Mouse (Mus musculus) testis, adult 2 months (tissue): ENCODE measurements around the gene Fpgt. TPM values are rescaled to one million over a fixed set of nuclear protein-coding genes. Genes with fewer than 3 reads are reported as not detected.

Experiments
- H3K27ac ChIP-seq: fragments of 200-500 bp; 2 replicates; pipeline ENCODE4 v1.5.1; 2012; ENCODE audit warnings: low read depth, low read length; ENCODE audit not compliant: control insufficient read depth, insufficient read depth
- H3K27me3 ChIP-seq: fragments of 200-500 bp; 2 replicates; pipeline ENCODE4 v1.6.1; 2012; ENCODE audit warnings: mild to moderate bottlenecking, low read length, moderate library complexity; ENCODE audit not compliant: control insufficient read depth, insufficient read depth
- H3K36me3 ChIP-seq: fragments of 200-500 bp; 2 replicates; pipeline ENCODE4 v1.6.1; 2012; ENCODE audit warnings: mild to moderate bottlenecking, low read length; ENCODE audit not compliant: control insufficient read depth, insufficient read depth
- H3K4me1 ChIP-seq: fragments of 200-500 bp; 2 replicates; pipeline ENCODE4 v1.6.1; 2012; ENCODE audit warnings: low read length; ENCODE audit not compliant: control insufficient read depth, insufficient read depth
- H3K4me3 ChIP-seq: fragments of 200-500 bp; 2 replicates; pipeline ENCODE4 v1.5.1; 2012; ENCODE audit warnings: low read depth, mild to moderate bottlenecking, low read length, moderate library complexity, mixed read lengths; ENCODE audit not compliant: control insufficient read depth
- CTCF ChIP-seq: fragments of 200-500 bp; IDR thresholded peaks from 2 replicates; pipeline ENCODE4 v1.5.1; 2012; ENCODE audit warnings: low read depth, mild to moderate bottlenecking, inconsistent platforms, low read length, moderate library complexity; ENCODE audit not compliant: control insufficient read depth, insufficient read depth, insufficient replicate concordance
- POLR2A ChIP-seq: fragments of 200-500 bp; IDR thresholded peaks from 2 replicates; pipeline ENCODE4 v1.6.1; 2012; ENCODE audit warnings: low read depth, mild to moderate bottlenecking, inconsistent platforms, low read length, moderate library complexity; ENCODE audit not compliant: control insufficient read depth
- polyA plus RNA-seq: library from polyadenylated mRNA; depleted of rRNA; stranded (reverse); fragments of >200 nt; gene quantifications from 2 replicates; pipeline ENCODE4 v1.2.3, GENCODE M21; 2012

The Fpgt gene
- polyA plus RNA-seq, 1 experiment: 12.5 TPM

DNA sequence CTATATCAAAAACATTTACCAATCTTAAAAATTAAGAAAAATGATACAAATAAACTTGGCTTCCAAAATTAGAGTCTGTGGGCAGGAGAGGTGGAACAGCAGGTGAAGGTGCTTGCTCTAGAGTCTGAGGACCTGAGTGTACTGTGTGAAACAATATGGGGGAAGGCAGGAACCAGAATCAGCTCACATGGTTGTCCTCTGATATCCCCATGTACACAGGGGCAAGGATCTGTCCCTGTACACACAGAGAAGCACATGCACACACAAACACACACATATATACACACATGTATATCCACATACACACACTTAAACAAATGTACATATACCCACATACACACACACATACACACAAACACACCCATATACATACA is 33.8 kb downstream of the Fpgt start:
- H3K27ac ChIP-seq: no peak overlapping the region
- no peaks in the 10 kb centered on the region for H3K36me3 ChIP-seq
- no peaks in the 10 kb centered on the region for H3K27me3 ChIP-seq
- TF ChIP-seq POLR2A: no peak
- no peak for TF ChIP-seq CTCF
- H3K4me3 ChIP-seq: no peak overlapping the region
- H3K4me1 ChIP-seq: no peaks in the 10 kb centered on the region

- Histone ChIP-seq H3K4me3 (no peak overlapping the region), H3K27ac (no peak overlapping the region), H3K27me3 (no peaks in the 10 kb centered on the region), H3K4me1 (no peaks in the 10 kb centered on the region), H3K36me3 (no peaks in the 10 kb centered on the region)
- TF ChIP-seq CTCF (no peak), POLR2A (no peak)
These were observed 34.3 kb downstream of the Fpgt start for GRCm38 (mm10) chr3:155058800-155059448.

DNA sequence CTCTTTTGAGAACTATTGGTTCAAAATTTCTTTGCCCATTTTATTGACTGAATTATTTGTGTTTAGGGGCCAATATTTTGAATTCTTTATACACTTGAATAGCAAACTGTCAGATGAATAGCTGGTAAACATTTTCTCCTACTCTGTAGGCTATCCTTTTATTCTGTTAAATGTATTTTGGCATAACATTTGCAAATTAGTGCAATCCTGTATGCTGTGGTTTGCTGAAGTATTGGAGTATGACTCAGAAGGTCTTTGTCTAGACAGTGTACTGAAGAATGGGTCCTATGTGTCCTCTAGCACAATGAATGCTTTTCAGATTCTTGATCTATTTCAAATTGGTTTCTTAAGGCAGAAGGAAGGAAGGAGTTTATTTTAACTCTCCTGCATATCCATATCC is 35.6 kb downstream of the Fpgt start:
- Histone ChIP-seq H3K27ac (no peak overlapping the region), H3K36me3 (no peaks in the 10 kb centered on the region), H3K4me3 (no peak overlapping the region), H3K4me1 (no peaks in the 10 kb centered on the region), H3K27me3 (no peaks in the 10 kb centered on the region)
- no peak for TF ChIP-seq POLR2A
- no peak for TF ChIP-seq CTCF

DNA sequence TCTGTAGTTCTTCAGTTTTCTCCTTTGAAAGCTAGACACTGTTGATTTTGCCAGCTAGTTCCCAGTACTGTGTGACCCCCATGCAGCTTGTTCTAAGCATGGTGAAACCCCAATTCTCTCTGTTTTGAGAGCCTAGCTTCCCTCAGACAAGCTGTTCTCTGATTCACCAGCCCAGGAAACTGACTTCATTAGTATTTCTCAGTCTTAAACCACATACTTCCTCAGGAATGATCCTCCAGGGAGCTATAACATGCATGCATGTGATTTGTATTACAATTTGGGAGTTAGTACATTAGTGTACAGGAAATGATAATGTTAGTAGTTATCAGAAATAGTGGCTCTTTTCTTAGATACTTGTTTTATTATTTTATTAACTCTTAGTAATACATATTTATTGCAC is 36.6 kb downstream of the Fpgt start:
- TF ChIP-seq CTCF (no peak), POLR2A (no peak)
- Histone ChIP-seq H3K4me3 (no peak overlapping the region), H3K27me3 (no peaks in the 10 kb centered on the region), H3K27ac (no peak overlapping the region), H3K36me3 (no peaks in the 10 kb centered on the region), H3K4me1 (no peaks in the 10 kb centered on the region)

- no peaks in the 10 kb centered on the region for H3K4me1 ChIP-seq
- H3K27me3 ChIP-seq: no peaks in the 10 kb centered on the region
- no peaks in the 10 kb centered on the region for H3K36me3 ChIP-seq
- no peak within 1 kb of the TSS for H3K4me3 ChIP-seq
- TF ChIP-seq CTCF (no peak), POLR2A (no peak)
- H3K27ac ChIP-seq: no peak within 1 kb of the TSS
These were observed 37.8 kb downstream of the Fpgt start, which contains the start of gene Tnni3k for GRCm38 (mm10) chr3:155055231-155055916. Gene Tnni3k, minus strand, starts transcription at chr3:155055407.

DNA sequence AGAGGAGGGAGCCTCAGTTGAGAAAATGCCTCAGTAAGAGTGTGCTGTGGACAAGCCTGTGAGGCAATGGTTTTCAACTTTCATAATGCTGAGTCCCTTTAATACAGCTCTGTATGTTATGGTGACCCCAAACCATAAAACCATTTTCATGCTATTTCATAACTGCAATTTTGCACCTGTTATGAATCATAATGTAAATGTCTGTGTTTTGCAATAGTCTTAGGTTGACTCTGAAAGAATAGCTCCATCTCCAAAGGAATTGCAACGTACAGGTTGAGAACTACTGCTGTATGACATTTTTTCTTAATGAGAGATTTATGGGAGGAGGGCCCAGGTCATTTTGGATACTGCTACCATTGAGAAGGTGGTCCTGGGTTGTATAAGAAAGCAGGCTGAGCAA is 40.0 kb downstream of the Fpgt start:
- Histone ChIP-seq H3K27me3 (no peaks in the 10 kb centered on the region), H3K27ac (no peak overlapping the region), H3K4me3 (no peak overlapping the region), H3K4me1 (no peaks in the 10 kb centered on the region), H3K36me3 (no peaks in the 10 kb centered on the region)
- TF ChIP-seq POLR2A (no peak), CTCF (no peak)

DNA sequence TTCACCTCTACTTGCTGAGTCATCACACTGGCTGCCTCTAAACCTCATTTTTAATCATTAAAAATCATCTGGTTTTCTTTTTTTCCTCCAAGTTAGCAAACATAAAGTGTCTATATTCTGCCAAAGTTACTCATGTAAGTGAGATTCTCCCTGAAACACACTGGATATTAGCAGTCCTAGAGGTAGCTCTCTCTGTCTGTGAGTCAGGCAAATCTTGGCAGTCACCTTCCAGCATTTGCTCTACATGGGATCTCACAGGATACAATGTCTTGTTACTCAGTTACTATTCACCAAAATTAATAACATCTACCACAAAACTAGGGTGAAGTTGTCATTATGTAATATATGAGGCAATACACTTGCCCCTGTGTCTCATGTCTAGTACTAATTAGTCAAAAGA is 41.2 kb downstream of the Fpgt start:
- Histone ChIP-seq H3K27ac (no peak overlapping the region), H3K4me3 (no peak overlapping the region), H3K27me3 (no peaks in the 10 kb centered on the region), H3K36me3 (no peaks in the 10 kb centered on the region), H3K4me1 (no peaks in the 10 kb centered on the region)
- TF ChIP-seq POLR2A (no peak), CTCF (no peak)
